Mouse (Mus musculus) Muller cell, postnatal 12 days (primary cell): ENCODE data around the gene Epha2.

Experiments
- DNase-seq: peaks from one replicate; pipeline ENCODE4 v3.0.0-alpha.2; 2015; ENCODE audit errors: inconsistent ontology term

The Epha2 gene

GRCm38 (mm10) chr4:141301116-141301553, at the start of gene Epha2:
Gene Epha2, plus strand, starts transcription at chr4:141301240.
- peak; percentile 94 for DNase-seq

GRCm38 (mm10) chr4:141252641-141253040, 48.4 kb upstream of the Epha2 start:
- no peak for DNase-seq

GRCm38 (mm10) chr4:141254234-141254633, 46.8 kb upstream of the Epha2 start:
- DNase-seq: no peak

GRCm38 (mm10) chr4:141257440-141257839, 43.6 kb upstream of the Epha2 start:
- DNase-seq: no peak

- DNase-seq: no peak
Measured at GRCm38 (mm10) chr4:141259413-141259812, 41.6 kb upstream of the Epha2 start.

- DNase-seq: peak; percentile 62
Measured at GRCm38 (mm10) chr4:141260007-141260723, 40.9 kb upstream of the Epha2 start.

- DNase-seq: no peak
Measured at GRCm38 (mm10) chr4:141262906-141263637, 38.0 kb upstream of the Epha2 start.

GRCm38 (mm10) chr4:141265979-141266637, 34.9 kb upstream of the Epha2 start:
- no peak for DNase-seq

- no peak for DNase-seq
Measured at GRCm38 (mm10) chr4:141267250-141267649, 33.8 kb upstream of the Epha2 start.

- DNase-seq: no peak
Measured at GRCm38 (mm10) chr4:141267837-141268236, 33.2 kb upstream of the Epha2 start.

GRCm38 (mm10) chr4:141268350-141268749, 32.7 kb upstream of the Epha2 start:
- no peak for DNase-seq

- no peak for DNase-seq
Measured at GRCm38 (mm10) chr4:141269080-141269479, 32.0 kb upstream of the Epha2 start.

GRCm38 (mm10) chr4:141270201-141270940, 30.7 kb upstream of the Epha2 start:
- no peak for DNase-seq

GRCm38 (mm10) chr4:141271228-141271627, 29.8 kb upstream of the Epha2 start:
- DNase-seq: no peak

- no peak for DNase-seq
Measured at GRCm38 (mm10) chr4:141271721-141272120, 29.3 kb upstream of the Epha2 start.

- DNase-seq: no peak
Measured at GRCm38 (mm10) chr4:141272878-141273277, 28.2 kb upstream of the Epha2 start.

GRCm38 (mm10) chr4:141273296-141273695, 27.7 kb upstream of the Epha2 start:
- DNase-seq: peak; percentile 95

- peak; percentile 93 for DNase-seq
Measured at GRCm38 (mm10) chr4:141274485-141275341, 26.3 kb upstream of the Epha2 start.

GRCm38 (mm10) chr4:141277157-141277556, 23.9 kb upstream of the Epha2 start:
- DNase-seq: no peak

- DNase-seq: peak; percentile 96
Measured at GRCm38 (mm10) chr4:141278154-141278553, 22.9 kb upstream of the Epha2 start.

- DNase-seq: peak; percentile 90
Measured at GRCm38 (mm10) chr4:141279327-141279726, 21.7 kb upstream of the Epha2 start.
